In genomic region chr2:164803921-164804313, GRCm38 (mm10) we compare ENCODE assay signal across 9 mouse cellular contexts. TPM values are rescaled to one million over a fixed set of nuclear protein-coding genes. Genes with fewer than 3 reads are reported as not detected.
DNase-seq lines count a peak whose midpoint lies in the region; ATAC-seq and TF ChIP-seq lines count a peak whose summit lies in the region.
"Had no signal": no experiment of that assay in that cellular context is flagged by ENCODE, and none has a peak within 500 bp of the region (broad histone marks: within the 10 kb centered on the region; RNA-seq: fewer than 3 reads in every experiment).

No protein-coding gene starts in this region.

- peaks cover 19% of the 10 kb centered on the region for H3K4me1 ChIP-seq in kidney, adult 2 months (ENCODE audit: control insufficient read depth, insufficient read depth, low read length)
- H3K4me1 ChIP-seq in hindbrain, embryonic 15.5 days (replicated peaks), result peaks cover 38% of the 10 kb centered on the region
- H3K4me1 ChIP-seq in midbrain, embryonic 14.5 days (ENCODE audit: control insufficient read depth, insufficient read depth, low read length), result peaks cover 10% of the 10 kb centered on the region

- TF ChIP-seq CTCF in kidney, adult 2 months (conservative IDR thresholded peaks at IDR 0.05; ENCODE audit: insufficient read depth, insufficient read length, low read depth, low read length), result no peak

- no peak for TF ChIP-seq POLR2A in kidney, adult 2 months (IDR thresholded peaks at IDR 0.05; ENCODE audit: low read depth, low read length)

- no peaks in the 10 kb centered on the region for H3K27me3 ChIP-seq in kidney, adult 2 months (replicated peaks; ENCODE audit: control insufficient read depth, insufficient read depth, low read length)
- H3K27me3 ChIP-seq in hindbrain, embryonic 15.5 days, result no peaks in the 10 kb centered on the region
- H3K27me3 ChIP-seq in midbrain, embryonic 14.5 days (ENCODE audit: control insufficient read depth, insufficient read depth, low read length), result no peaks in the 10 kb centered on the region

- WGBS in kidney, adult 2 months, result 34% methylated on average over 1 of the region's 1 CpGs
- WGBS in hindbrain, embryonic 15.5 days, result 60% methylated on average over 1 of the region's 1 CpGs
- 59% methylated on average over 1 of the region's 1 CpGs for WGBS in midbrain, embryonic 14.5 days

- no peak for DNase-seq in kidney, adult 2 months
- no peak for DNase-seq in kidney, postnatal 10 days
- DNase-seq in MEL-GATA-1-ER (ENCODE audit: extremely low read depth, low read depth), result peak; percentile 13
- DNase-seq in midbrain, embryonic 14.5 days, result no peak
- no peak for DNase-seq in thymus, postnatal 0 days (ENCODE audit: low spot score)
- no peak for DNase-seq in urinary bladder, postnatal 36 days (ENCODE audit: low spot score in 2 of 2)
- DNase-seq in layer of hippocampus, adult 18-20 months (ENCODE audit: low spot score in 2 of 2), result no peak
- DNase-seq: heart, postnatal 14 days had no signal

- peak overlapping the region; percentile 100 for H3K4me3 ChIP-seq in kidney, adult 2 months (ENCODE audit: insufficient read depth, low read depth, low read length)
- H3K4me3 ChIP-seq in hindbrain, embryonic 15.5 days, result peak overlapping the region; percentile 78
- H3K4me3 ChIP-seq in midbrain, embryonic 14.5 days (replicated peaks; ENCODE audit: low read depth, low read length), result peak overlapping the region; percentile 91

- H3K36me3 ChIP-seq in kidney, adult 2 months (ENCODE audit: control insufficient read depth, insufficient read depth, low read length), result no peaks in the 10 kb centered on the region; the same call in 1 of the 2 replicates
- H3K36me3 ChIP-seq in hindbrain, embryonic 15.5 days, result peaks cover 9% of the 10 kb centered on the region; the same call in 1 of the 2 replicates
- H3K36me3 ChIP-seq in midbrain, embryonic 14.5 days (ENCODE audit: control insufficient read depth, insufficient read depth, low read length), result peaks cover 20% of the 10 kb centered on the region

- no peaks in the 10 kb centered on the region for H3K9me3 ChIP-seq in hindbrain, embryonic 15.5 days
- no peaks in the 10 kb centered on the region for H3K9me3 ChIP-seq in midbrain, embryonic 14.5 days (ENCODE audit: control insufficient read depth, low read length)

- ATAC-seq in hindbrain, embryonic 15.5 days (ENCODE audit: low FRiP score, low read depth), result no peak
- ATAC-seq in midbrain, embryonic 14.5 days (ENCODE audit: low FRiP score, low TSS enrichment), result no peak

- H3K4me2 ChIP-seq in hindbrain, embryonic 15.5 days, result peak overlapping the region; percentile 62
- peak overlapping the region; percentile 71 for H3K4me2 ChIP-seq in midbrain, embryonic 14.5 days (ENCODE audit: low read length)

- peak overlapping the region; percentile 69 for H3K9ac ChIP-seq in hindbrain, embryonic 15.5 days
- H3K9ac ChIP-seq in midbrain, embryonic 14.5 days (replicated peaks; ENCODE audit: low read length), result peak overlapping the region; percentile 61

- H3K27ac ChIP-seq in kidney, adult 2 months (ENCODE audit: insufficient read depth, low read depth, low read length), result no peak overlapping the region
- peak overlapping the region; percentile 88 for H3K27ac ChIP-seq in hindbrain, embryonic 15.5 days (replicated peaks)
- H3K27ac ChIP-seq in midbrain, embryonic 14.5 days (replicated peaks; ENCODE audit: low read depth, low read length), result peak overlapping the region; percentile 81; the same call in 1 of the 2 replicates

RNA-seq across cellular contexts. Expression of gene Acot8, which starts 0.8 kb away (rescaled TPM):
- 68.4 and 75.7 TPM in 2 replicates for polyA plus RNA-seq in kidney, adult 2 months (2012; rRNA removed)
- polyA plus RNA-seq in hindbrain, embryonic 15.5 days (2015; fragmentation: Nextera tagmentation; extraction: Ambion mirVana), result 21.4 and 21.5 TPM in 2 replicates
- 17.1 and 18.5 TPM in 2 replicates for polyA plus RNA-seq in midbrain, embryonic 14.5 days (2014; fragmentation: Nextera tagmentation; extraction: Ambion mirVana)
- polyA plus RNA-seq in thymus, postnatal 0 days (2015; fragmentation: Nextera tagmentation; extraction: Ambion mirVana), result 30.0 and 31.1 TPM in 2 replicates
- total RNA-seq in layer of hippocampus, adult 18-20 months (2021), result 10 to 100 TPM; 25.6 to 27.0 TPM

RNA-seq across cellular contexts. Expression of gene Zswim3, which starts 1.0 kb away (rescaled TPM):
- 2.2 and 2.7 TPM in 2 replicates for polyA plus RNA-seq in kidney, adult 2 months (2012; rRNA removed)
- polyA plus RNA-seq in hindbrain, embryonic 15.5 days (2015; fragmentation: Nextera tagmentation; extraction: Ambion mirVana), result 16.8 TPM in 2 replicates
- polyA plus RNA-seq in midbrain, embryonic 14.5 days (2014; fragmentation: Nextera tagmentation; extraction: Ambion mirVana), result 14.7 and 15.6 TPM in 2 replicates
- 7.1 TPM in 2 replicates for polyA plus RNA-seq in thymus, postnatal 0 days (2015; fragmentation: Nextera tagmentation; extraction: Ambion mirVana)
- 1 to 10 TPM; 9.1 to 9.3 TPM for total RNA-seq in layer of hippocampus, adult 18-20 months (2021)

RNA-seq across cellular contexts. Expression of gene Snx21, which starts 18.3 kb away (rescaled TPM):
- 23.2 and 32.9 TPM in 2 replicates for polyA plus RNA-seq in kidney, adult 2 months (2012; rRNA removed)
- polyA plus RNA-seq in hindbrain, embryonic 15.5 days (2015; fragmentation: Nextera tagmentation; extraction: Ambion mirVana), result 39.6 and 44.8 TPM in 2 replicates
- polyA plus RNA-seq in midbrain, embryonic 14.5 days (2014; fragmentation: Nextera tagmentation; extraction: Ambion mirVana), result 22.1 and 34.5 TPM in 2 replicates
- 7.0 and 7.7 TPM in 2 replicates for polyA plus RNA-seq in thymus, postnatal 0 days (2015; fragmentation: Nextera tagmentation; extraction: Ambion mirVana)
- 10 to 100 TPM; 39.7 to 41.8 TPM for total RNA-seq in layer of hippocampus, adult 18-20 months (2021)

RNA-seq across cellular contexts. Expression of gene Zswim1, which starts 18.6 kb away (rescaled TPM):
- 11.7 and 11.8 TPM in 2 replicates for polyA plus RNA-seq in kidney, adult 2 months (2012; rRNA removed)
- polyA plus RNA-seq in hindbrain, embryonic 15.5 days (2015; fragmentation: Nextera tagmentation; extraction: Ambion mirVana), result 24.9 and 29.2 TPM in 2 replicates
- 27.8 and 30.5 TPM in 2 replicates for polyA plus RNA-seq in midbrain, embryonic 14.5 days (2014; fragmentation: Nextera tagmentation; extraction: Ambion mirVana)
- 8.7 and 9.1 TPM in 2 replicates for polyA plus RNA-seq in thymus, postnatal 0 days (2015; fragmentation: Nextera tagmentation; extraction: Ambion mirVana)
- 10 to 100 TPM; 22.7 to 26.3 TPM for total RNA-seq in layer of hippocampus, adult 18-20 months (2021)

RNA-seq across cellular contexts. Expression of gene Tnnc2, which starts 24.1 kb away (rescaled TPM):
- 124 TPM in 1 of 2 replicates, not detected in the other for polyA plus RNA-seq in kidney, adult 2 months (2012; rRNA removed)
- 0.97 and 2.4 TPM in 2 replicates for polyA plus RNA-seq in hindbrain, embryonic 15.5 days (2015; fragmentation: Nextera tagmentation; extraction: Ambion mirVana)
- polyA plus RNA-seq in midbrain, embryonic 14.5 days (2014; fragmentation: Nextera tagmentation; extraction: Ambion mirVana), result not detected in 2 replicates
- polyA plus RNA-seq in thymus, postnatal 0 days (2015; fragmentation: Nextera tagmentation; extraction: Ambion mirVana), result 5.8 and 10.7 TPM in 2 replicates
- total RNA-seq in layer of hippocampus, adult 18-20 months (2021), result not detected
- total RNA-seq: heart, postnatal 14 days had no signal
